ENCODE assay signal across 8 mouse cellular contexts in the genomic region with DNA sequence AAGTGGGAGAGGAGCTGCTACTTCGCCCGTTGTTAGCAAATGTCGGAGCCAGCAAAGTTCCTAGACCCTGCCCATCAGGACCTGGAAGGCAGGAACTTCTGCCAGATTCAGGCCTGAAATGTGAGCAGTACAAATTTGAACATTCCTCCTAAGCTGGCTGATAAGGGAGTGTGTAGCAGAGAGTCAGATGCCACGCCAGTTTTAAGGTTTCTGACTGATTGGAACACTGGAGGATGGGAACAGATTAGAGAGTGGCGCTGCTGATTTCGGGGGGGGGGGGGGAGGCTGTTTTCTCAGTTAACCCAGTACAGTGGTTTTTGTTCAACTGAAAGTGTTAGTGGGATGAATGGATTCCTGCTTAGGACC. TPM values are rescaled to one million over a fixed set of nuclear protein-coding genes. Genes with fewer than 3 reads are reported as not detected.
A peak's percentile ranks its signal among the peaks of the same experiment; 100 is the strongest.
DNase-seq lines count a peak whose midpoint lies in the region; ATAC-seq and TF ChIP-seq lines count a peak whose summit lies in the region.

No protein-coding gene starts in this region.

- no peak for TF ChIP-seq CTCF in liver, adult 2 months (IDR thresholded peaks at IDR 0.05; ENCODE audit: low read depth, low read length)

- peak overlapping the region; percentile 75 for H3K4me2 ChIP-seq in embryonic facial prominence, embryonic 13.5 days
- peak overlapping the region; percentile 53 for H3K4me2 ChIP-seq in intestine, embryonic 16.5 days (ENCODE audit: low read depth, low read length)
- H3K4me2 ChIP-seq in neural tube, embryonic 14.5 days (ENCODE audit: low read depth, low read length), result peak overlapping the region; percentile 93

- under 1% methylated on average over 6 of the region's 6 CpGs for WGBS in liver, adult 2 months
- WGBS in embryonic facial prominence, embryonic 13.5 days, result 3% methylated on average over 6 of the region's 6 CpGs
- WGBS in intestine, embryonic 16.5 days, result 0% methylated on average over 6 of the region's 6 CpGs
- WGBS in neural tube, embryonic 14.5 days, result 1% methylated on average over 6 of the region's 6 CpGs

- no peak for ATAC-seq in embryonic facial prominence, embryonic 13.5 days (ENCODE audit: insufficient number of reproducible peaks, insufficient read depth, low FRiP score, low TSS enrichment, low read depth)
- no peak for ATAC-seq in intestine, embryonic 16.5 days
- no peak for ATAC-seq in neural tube, embryonic 14.5 days (ENCODE audit: low read depth)

- H3K27ac ChIP-seq in liver, adult 2 months (replicated peaks; ENCODE audit: insufficient read depth, low read depth, low read length), result peak overlapping the region; percentile 86
- peak overlapping the region; percentile 98 for H3K27ac ChIP-seq in embryonic facial prominence, embryonic 13.5 days
- peak overlapping the region; percentile 97 for H3K27ac ChIP-seq in intestine, embryonic 16.5 days (ENCODE audit: low read length)
- H3K27ac ChIP-seq in neural tube, embryonic 14.5 days (ENCODE audit: low read depth, low read length), result peak overlapping the region; percentile 92; the same call in 1 of the 2 replicates

- no peaks in the 10 kb centered on the region for H3K9me3 ChIP-seq in embryonic facial prominence, embryonic 13.5 days
- no peaks in the 10 kb centered on the region for H3K9me3 ChIP-seq in intestine, embryonic 16.5 days (ENCODE audit: control insufficient read depth, low read length)
- no peaks in the 10 kb centered on the region for H3K9me3 ChIP-seq in neural tube, embryonic 14.5 days (ENCODE audit: control insufficient read depth, low read length)

- H3K9ac ChIP-seq in liver, adult 2 months (ENCODE audit: low read depth, low read length), result peak overlapping the region; percentile 87
- peak overlapping the region; percentile 88 for H3K9ac ChIP-seq in embryonic facial prominence, embryonic 13.5 days
- peak overlapping the region; percentile 82 for H3K9ac ChIP-seq in intestine, embryonic 16.5 days (ENCODE audit: low read depth, low read length)
- H3K9ac ChIP-seq in neural tube, embryonic 14.5 days (replicated peaks; ENCODE audit: low read depth, low read length), result peak overlapping the region; percentile 78

- H3K79me2 ChIP-seq in liver, adult 2 months (ENCODE audit: control insufficient read depth, insufficient read depth, low read length), result peaks cover 25% of the 10 kb centered on the region; the same call in 1 of the 2 replicates

- intact Hi-C loops in left cerebral cortex, postnatal 36 days (cut with DNase I), result no loop called here

- H3K27me3 ChIP-seq in liver, adult 2 months (ENCODE audit: control insufficient read depth, insufficient read depth, low read length), result no peaks in the 10 kb centered on the region
- H3K27me3 ChIP-seq in embryonic facial prominence, embryonic 13.5 days, result no peaks in the 10 kb centered on the region
- H3K27me3 ChIP-seq in intestine, embryonic 16.5 days (replicated peaks; ENCODE audit: control insufficient read depth, insufficient read depth, low read length), result no peaks in the 10 kb centered on the region
- no peaks in the 10 kb centered on the region for H3K27me3 ChIP-seq in neural tube, embryonic 14.5 days (ENCODE audit: control insufficient read depth, insufficient read depth, low read length)

- peaks cover 33% of the 10 kb centered on the region for H3K4me1 ChIP-seq in liver, adult 2 months (ENCODE audit: control insufficient read depth, insufficient read depth, low read length)
- H3K4me1 ChIP-seq in embryonic facial prominence, embryonic 13.5 days, result peaks cover 58% of the 10 kb centered on the region
- peaks cover 38% of the 10 kb centered on the region for H3K4me1 ChIP-seq in intestine, embryonic 16.5 days (ENCODE audit: control insufficient read depth, insufficient read depth, low read length)
- H3K4me1 ChIP-seq in neural tube, embryonic 14.5 days (ENCODE audit: control insufficient read depth, insufficient read depth, low read length), result peaks cover 28% of the 10 kb centered on the region

- no peak for TF ChIP-seq POLR2A in liver, adult 2 months (IDR thresholded peaks at IDR 0.05; ENCODE audit: extremely low read depth, insufficient read depth, low read length)

- DNase-seq in liver, adult 2 months (ENCODE audit: extremely low read depth, low read depth, low spot score), result no peak
- DNase-seq in liver, result no peak
- no peak for DNase-seq in adrenal gland, postnatal 4 days (ENCODE audit: low spot score in 2 of 2)
- no peak for DNase-seq in thymus, postnatal 14 days
- DNase-seq in left cerebral cortex, postnatal 36 days (ENCODE audit: low spot score in 2 of 2), result no peak

- H3K36me3 ChIP-seq in liver, adult 2 months (ENCODE audit: control insufficient read depth, insufficient read depth, low read length), result no peaks in the 10 kb centered on the region
- H3K36me3 ChIP-seq in embryonic facial prominence, embryonic 13.5 days, result no peaks in the 10 kb centered on the region
- H3K36me3 ChIP-seq in intestine, embryonic 16.5 days (ENCODE audit: control insufficient read depth, insufficient read depth, low read length), result no peaks in the 10 kb centered on the region
- H3K36me3 ChIP-seq in neural tube, embryonic 14.5 days (ENCODE audit: control insufficient read depth, insufficient read depth, low read length), result no peaks in the 10 kb centered on the region

- H3K4me3 ChIP-seq in liver, adult 2 months (ENCODE audit: insufficient read depth, low read depth, low read length), result peak overlapping the region; percentile 92
- peak overlapping the region; percentile 89 for H3K4me3 ChIP-seq in embryonic facial prominence, embryonic 13.5 days
- H3K4me3 ChIP-seq in intestine, embryonic 16.5 days (ENCODE audit: low read length), result peak overlapping the region; percentile 86
- H3K4me3 ChIP-seq in neural tube, embryonic 14.5 days (ENCODE audit: low read depth, low read length), result peak overlapping the region; percentile 89

RNA-seq across cellular contexts. Expression of a gene that starts 8.0 kb away (rescaled TPM):
- total RNA-seq in liver, adult 2 months (2014; rRNA removed), result 53.4 and 56.2 TPM in 2 replicates
- 36.4 and 43.0 TPM in 2 replicates for polyA plus RNA-seq in liver, adult 2 months (2012; rRNA removed)
- 496 and 525 TPM in 2 replicates for polyA plus RNA-seq in embryonic facial prominence, embryonic 13.5 days (2015; fragmentation: Nextera tagmentation; extraction: Ambion mirVana)
- 532 and 565 TPM in 2 replicates for polyA plus RNA-seq in intestine, embryonic 16.5 days (2015; fragmentation: Nextera tagmentation; extraction: Ambion mirVana)
- polyA plus RNA-seq in neural tube, embryonic 14.5 days (2014; fragmentation: Nextera tagmentation; extraction: Ambion mirVana), result 281 and 342 TPM in 2 replicates
- total RNA-seq in adrenal gland, postnatal 4 days (2021), result 100 to 1,000 TPM; 234 to 246 TPM
- 100 to 1,000 TPM; 178 to 184 TPM for total RNA-seq in left cerebral cortex, postnatal 36 days (2021)

RNA-seq across cellular contexts. Expression of a gene that starts 23.5 kb away (rescaled TPM):
- 0.07 and 0.09 TPM in 2 replicates for total RNA-seq in liver, adult 2 months (2014; rRNA removed)
- polyA plus RNA-seq in liver, adult 2 months (2012; rRNA removed), result 0.01 and 0.02 TPM in 2 replicates
- 0.30 and 0.44 TPM in 2 replicates for polyA plus RNA-seq in embryonic facial prominence, embryonic 13.5 days (2015; fragmentation: Nextera tagmentation; extraction: Ambion mirVana)
- 0.16 and 0.17 TPM in 2 replicates for polyA plus RNA-seq in intestine, embryonic 16.5 days (2015; fragmentation: Nextera tagmentation; extraction: Ambion mirVana)
- polyA plus RNA-seq in neural tube, embryonic 14.5 days (2014; fragmentation: Nextera tagmentation; extraction: Ambion mirVana), result 0.35 and 0.52 TPM in 2 replicates
- under 1 TPM; 0.45 to 0.48 TPM for total RNA-seq in adrenal gland, postnatal 4 days (2021)
- under 1 TPM; 0.32 to 0.43 TPM for total RNA-seq in left cerebral cortex, postnatal 36 days (2021)

RNA-seq across cellular contexts. Expression of a gene that starts 28.1 kb away (rescaled TPM):
- total RNA-seq in liver, adult 2 months (2014; rRNA removed), result 32.6 and 36.5 TPM in 2 replicates
- polyA plus RNA-seq in liver, adult 2 months (2012; rRNA removed), result 37.7 and 46.3 TPM in 2 replicates
- 231 and 255 TPM in 2 replicates for polyA plus RNA-seq in embryonic facial prominence, embryonic 13.5 days (2015; fragmentation: Nextera tagmentation; extraction: Ambion mirVana)
- polyA plus RNA-seq in intestine, embryonic 16.5 days (2015; fragmentation: Nextera tagmentation; extraction: Ambion mirVana), result 122 and 146 TPM in 2 replicates
- 163 and 171 TPM in 2 replicates for polyA plus RNA-seq in neural tube, embryonic 14.5 days (2014; fragmentation: Nextera tagmentation; extraction: Ambion mirVana)
- 100 to 1,000 TPM; 217 to 233 TPM for total RNA-seq in adrenal gland, postnatal 4 days (2021)
- total RNA-seq in left cerebral cortex, postnatal 36 days (2021), result 100 to 1,000 TPM; 165 to 202 TPM

RNA-seq across cellular contexts. Expression of a gene that starts 29.0 kb away (rescaled TPM):
- 64.7 and 67.9 TPM in 2 replicates for total RNA-seq in liver, adult 2 months (2014; rRNA removed)
- 23.4 and 24.2 TPM in 2 replicates for polyA plus RNA-seq in liver, adult 2 months (2012; rRNA removed)
- 146 and 149 TPM in 2 replicates for polyA plus RNA-seq in embryonic facial prominence, embryonic 13.5 days (2015; fragmentation: Nextera tagmentation; extraction: Ambion mirVana)
- 194 and 199 TPM in 2 replicates for polyA plus RNA-seq in intestine, embryonic 16.5 days (2015; fragmentation: Nextera tagmentation; extraction: Ambion mirVana)
- 219 and 232 TPM in 2 replicates for polyA plus RNA-seq in neural tube, embryonic 14.5 days (2014; fragmentation: Nextera tagmentation; extraction: Ambion mirVana)
- total RNA-seq in adrenal gland, postnatal 4 days (2021), result 10 to 100 TPM; 81.3 to 83.7 TPM
- 10 to 100 TPM; 91.4 to 93.6 TPM for total RNA-seq in left cerebral cortex, postnatal 36 days (2021)
